Mouse (Mus musculus): ENCODE data around the gene Glycam1.

The Glycam1 gene

DNA sequence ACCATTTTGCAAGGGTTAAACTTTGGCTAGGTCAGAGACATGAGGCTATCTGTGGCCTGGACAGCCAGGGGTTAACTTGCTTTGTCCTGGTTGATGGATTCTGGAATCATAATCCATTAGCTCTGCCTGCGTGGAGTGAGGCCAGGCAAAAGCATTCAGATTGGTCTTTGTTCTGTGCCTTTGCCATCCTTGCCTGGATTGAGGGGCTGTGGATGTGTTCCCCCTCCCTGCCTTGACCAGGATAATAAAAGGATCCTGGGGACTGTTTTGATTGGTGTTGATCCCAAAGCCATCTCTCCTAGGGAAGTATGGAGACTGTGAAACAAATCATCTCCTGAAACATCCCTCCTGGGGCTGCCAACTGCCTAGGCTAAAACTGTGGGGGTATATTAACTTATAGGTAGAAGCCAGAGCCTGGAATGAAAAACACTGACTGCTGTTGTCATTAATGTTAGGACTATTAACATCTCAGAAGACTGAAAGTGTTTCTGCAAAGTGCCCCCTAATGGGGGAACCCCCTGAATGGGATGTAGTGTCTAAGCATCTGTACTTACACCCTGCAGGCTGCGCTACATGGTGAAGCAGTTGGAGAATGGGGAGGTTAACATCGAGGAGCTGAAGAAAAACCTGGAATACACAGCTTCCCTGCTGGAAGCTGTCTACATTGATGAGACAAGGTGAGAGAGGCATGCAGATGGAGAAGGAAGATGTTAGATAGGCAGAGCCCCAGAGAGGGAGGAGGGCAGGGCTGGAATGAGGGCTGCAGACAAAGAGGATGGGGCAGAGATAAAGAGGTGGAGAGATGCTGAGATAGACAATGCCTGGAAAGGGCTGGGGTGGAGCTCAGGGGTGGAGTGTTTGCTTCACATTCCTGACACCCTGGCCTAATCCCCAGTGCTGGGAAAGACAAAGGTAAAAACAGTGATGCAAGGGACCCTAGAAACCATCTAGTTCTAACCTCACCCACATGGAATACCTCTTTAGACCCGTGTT, 45.2 kb downstream of the Glycam1 start:
- DNase-seq (ENCODE audit: low read depth, low spot score) = no peak

DNA sequence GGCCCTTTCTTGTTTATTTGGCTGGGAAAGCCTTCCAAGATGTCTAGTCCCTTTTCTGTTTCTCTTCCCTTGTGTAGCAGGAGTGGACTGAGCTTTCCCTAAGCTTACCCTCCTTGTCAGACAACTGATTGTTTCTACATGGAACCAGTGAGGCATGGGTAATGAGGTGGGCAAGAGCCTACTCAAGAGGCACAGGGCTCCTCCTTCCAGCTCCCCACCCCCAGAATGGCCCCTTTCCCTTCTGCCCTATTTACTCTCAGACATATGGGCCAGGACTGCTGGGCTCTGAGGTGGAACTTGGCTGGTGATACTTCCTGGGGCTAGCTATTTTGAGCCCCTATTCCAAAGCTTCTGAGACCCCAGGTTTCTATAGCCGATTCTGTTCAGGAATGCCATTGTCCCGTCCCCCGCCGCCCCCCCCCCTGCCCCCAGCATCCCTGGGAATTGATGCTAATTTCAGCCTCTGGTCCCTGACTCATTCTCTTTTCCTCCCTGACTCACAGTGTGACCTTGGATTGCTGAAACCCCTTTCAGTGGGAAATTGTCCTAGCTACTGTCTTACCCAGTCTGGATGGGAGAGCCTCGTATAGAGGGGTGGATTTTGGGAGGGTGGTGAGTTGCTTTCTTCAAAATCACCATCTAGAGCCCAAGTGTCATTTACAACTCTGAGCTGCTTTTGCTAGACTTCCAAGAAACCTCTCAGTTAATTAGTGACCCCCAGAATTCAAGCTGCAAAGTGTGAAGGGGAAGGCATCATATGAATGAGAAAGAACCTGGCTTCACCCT, 46.1 kb downstream of the Glycam1 start:
- DNase-seq (ENCODE audit: low read depth, low spot score) = no peak

DNA sequence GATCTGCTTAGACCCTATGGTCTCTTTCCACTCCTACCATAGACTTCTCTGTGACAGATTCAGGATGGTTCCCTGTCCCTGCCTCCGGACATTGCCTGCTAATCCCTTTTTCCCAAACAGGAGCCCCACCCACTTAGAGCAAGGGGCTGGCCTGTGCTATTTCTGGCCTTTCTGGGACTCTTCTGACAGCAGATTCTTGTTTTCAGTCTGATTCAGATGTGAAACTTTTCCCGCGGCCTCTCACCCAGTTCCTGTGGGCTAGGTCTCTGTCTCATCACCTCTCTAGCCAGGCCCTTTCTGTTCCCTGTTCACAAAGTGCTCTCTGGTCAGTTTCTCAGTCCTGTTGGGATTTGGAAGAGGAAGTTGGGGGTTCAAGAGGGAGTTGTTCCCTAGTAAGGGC, 50.0 kb downstream of the Glycam1 start:
- DNase-seq (ENCODE audit: low read depth, low spot score) = no peak

DNA sequence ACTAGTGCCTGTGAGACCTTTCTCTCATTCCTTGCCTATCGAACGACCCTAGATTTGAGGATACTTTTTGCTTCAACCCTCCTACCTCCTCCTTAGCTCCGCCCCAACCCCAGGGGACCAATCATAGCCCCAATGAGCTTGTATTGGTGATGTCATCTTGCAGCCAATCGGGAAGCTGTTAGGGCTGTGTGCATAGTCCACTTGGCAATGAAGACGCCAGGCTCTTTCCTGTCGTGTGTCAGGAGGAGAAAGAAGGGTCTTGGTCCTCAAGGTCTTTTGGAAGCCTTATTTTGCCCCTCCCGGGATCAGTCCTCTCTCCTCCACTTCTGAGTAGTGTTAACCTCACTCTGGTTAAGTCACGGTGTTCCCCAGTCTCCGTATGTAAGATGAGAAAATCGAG, 50.8 kb downstream of the Glycam1 start:
- DNase-seq (ENCODE audit: low read depth, low spot score) = peak; percentile 41

DNA sequence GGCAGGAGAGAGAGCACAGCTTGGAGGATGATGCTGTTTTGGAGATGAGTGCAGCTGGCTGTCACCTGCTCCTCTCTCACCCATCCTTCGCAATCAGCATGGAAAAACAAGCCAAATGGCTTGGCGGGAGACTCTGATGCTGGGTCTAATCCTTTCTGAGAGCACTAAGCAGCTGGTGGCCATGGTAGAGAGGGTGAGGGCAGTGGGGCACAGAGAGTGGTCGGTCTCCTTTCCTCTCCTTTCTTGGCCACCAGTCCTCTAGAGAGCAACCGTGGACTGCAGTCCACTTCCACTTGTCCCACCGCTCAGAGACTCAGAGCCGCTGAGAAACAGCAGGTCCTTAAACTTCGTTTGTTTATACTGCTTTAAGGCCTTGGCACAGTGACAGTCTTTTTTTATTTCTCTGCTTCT, 51.3 kb downstream of the Glycam1 start:
- DNase-seq (ENCODE audit: low read depth, low spot score) = no peak
